Comparison of ENCODE assay signal across 15 mouse cellular contexts in genomic region chr12:12292043-12292618, GRCm38 (mm10). TPM values are rescaled to one million over a fixed set of nuclear protein-coding genes. Genes with fewer than 3 reads are reported as not detected.
DNase-seq lines count a peak whose midpoint lies in the region; ATAC-seq and TF ChIP-seq lines count a peak whose summit lies in the region.
"Had no signal": no experiment of that assay in that cellular context is flagged by ENCODE, and none has a peak within 500 bp of the region (broad histone marks: within the 10 kb centered on the region; RNA-seq: fewer than 3 reads in every experiment).

No protein-coding gene starts in this region.

- H3K9ac ChIP-seq in forebrain, embryonic 15.5 days (replicated peaks), result no peak overlapping the region
- H3K9ac ChIP-seq in forebrain, embryonic 11.5 days (ENCODE audit: low read length), result no peak overlapping the region
- H3K9ac ChIP-seq in hindbrain, embryonic 15.5 days, result no peak overlapping the region
- no peak overlapping the region for H3K9ac ChIP-seq in hindbrain, embryonic 14.5 days
- no peak overlapping the region for H3K9ac ChIP-seq in liver, embryonic 12.5 days
- H3K9ac ChIP-seq: lung, embryonic 14.5 days had no signal

- no peak overlapping the region for H3K4me3 ChIP-seq in forebrain, embryonic 15.5 days
- H3K4me3 ChIP-seq in forebrain, embryonic 11.5 days (ENCODE audit: low read depth, low read length), result no peak overlapping the region
- H3K4me3 ChIP-seq in hindbrain, embryonic 15.5 days, result no peak overlapping the region
- H3K4me3 ChIP-seq in hindbrain, embryonic 14.5 days (replicated peaks; ENCODE audit: low read length), result no peak overlapping the region
- H3K4me3 ChIP-seq in liver, embryonic 12.5 days, result no peak overlapping the region
- H3K4me3 ChIP-seq: myocyte had no signal

- no peaks in the 10 kb centered on the region for H3K36me3 ChIP-seq in forebrain, embryonic 15.5 days
- no peaks in the 10 kb centered on the region for H3K36me3 ChIP-seq in forebrain, embryonic 11.5 days (ENCODE audit: control insufficient read depth, insufficient read depth, low read length)
- H3K36me3 ChIP-seq in hindbrain, embryonic 15.5 days, result no peaks in the 10 kb centered on the region
- H3K36me3 ChIP-seq in hindbrain, embryonic 14.5 days (replicated peaks; ENCODE audit: control insufficient read depth, insufficient read depth), result no peaks in the 10 kb centered on the region
- no peaks in the 10 kb centered on the region for H3K36me3 ChIP-seq in liver, embryonic 12.5 days

- no peak for DNase-seq in forebrain, embryonic 11.5 days (ENCODE audit: low spot score)
- no peak for DNase-seq in hindbrain, embryonic 14.5 days (ENCODE audit: low spot score)
- DNase-seq in Patski (ENCODE audit: low read depth, low spot score), result peak; percentile 1
- DNase-seq: adrenal gland, postnatal 36 days; gastrocnemius, postnatal 25 days; kidney, postnatal 10 days; lung, embryonic 14.5 days had no signal

- peak overlapping the region; percentile 16; the same call in 1 of the 2 replicates for H3K27ac ChIP-seq in forebrain, embryonic 15.5 days (replicated peaks)
- no peak overlapping the region for H3K27ac ChIP-seq in forebrain, embryonic 11.5 days (ENCODE audit: low read depth, low read length)
- peak overlapping the region; percentile 42; the same call in 1 of the 2 replicates for H3K27ac ChIP-seq in hindbrain, embryonic 15.5 days (replicated peaks)
- H3K27ac ChIP-seq in hindbrain, embryonic 14.5 days, result no peak overlapping the region
- no peak overlapping the region for H3K27ac ChIP-seq in liver, embryonic 12.5 days
- H3K27ac ChIP-seq: macrophage had no signal

- no peak for TF ChIP-seq CTCF in Patski (IDR thresholded peaks at IDR 0.05)

- no peaks in the 10 kb centered on the region for H3K9me3 ChIP-seq in forebrain, embryonic 15.5 days
- no peaks in the 10 kb centered on the region for H3K9me3 ChIP-seq in forebrain, embryonic 11.5 days (ENCODE audit: control insufficient read depth, low read length)
- H3K9me3 ChIP-seq in hindbrain, embryonic 15.5 days, result no peaks in the 10 kb centered on the region
- no peaks in the 10 kb centered on the region for H3K9me3 ChIP-seq in hindbrain, embryonic 14.5 days (ENCODE audit: control insufficient read depth, low read length)
- no peaks in the 10 kb centered on the region for H3K9me3 ChIP-seq in liver, embryonic 12.5 days (replicated peaks)

- WGBS in forebrain, embryonic 15.5 days, result 37% methylated on average over 5 of the region's 5 CpGs
- WGBS in forebrain, embryonic 11.5 days, result 48% methylated on average over 5 of the region's 5 CpGs
- WGBS in hindbrain, embryonic 15.5 days, result 30% methylated on average over 5 of the region's 5 CpGs
- WGBS in hindbrain, embryonic 14.5 days, result 21% methylated on average over 5 of the region's 5 CpGs
- 27% methylated on average over 5 of the region's 5 CpGs for WGBS in liver, embryonic 12.5 days (ENCODE audit: insufficient replicate concordance)

- CTCF ChIA-PET in Patski (lab: Charles Lee), result interaction anchor here (0.9 to 2.6 kb wide), 2 partner anchors 11 to 25 kb away, joined by 3 to 8 read pairs; no protein-coding TSS in a partner anchor

- ATAC-seq in forebrain, embryonic 15.5 days (replicated peaks), result no peak
- no peak for ATAC-seq in forebrain, embryonic 11.5 days (replicated peaks; ENCODE audit: low FRiP score)
- peak; percentile 25; the same call in 1 of the 2 replicates for ATAC-seq in hindbrain, embryonic 15.5 days (ENCODE audit: low FRiP score, low read depth)
- no peak; the same call in 1 of the 2 replicates for ATAC-seq in hindbrain, embryonic 14.5 days (ENCODE audit: low FRiP score)
- ATAC-seq in Patski, result peak; percentile 44
- ATAC-seq in megakaryocyte progenitor cell, adult 5-6 weeks (replicated peaks; ENCODE audit: poor library complexity), result peak; percentile 12; the same call in 1 of the 2 replicates
- ATAC-seq in liver, embryonic 12.5 days, result no peak
- ATAC-seq in megakaryocyte-erythroid progenitor cell, adult 5-6 weeks (replicated peaks; ENCODE audit: low FRiP score, low TSS enrichment, poor library complexity, severe bottlenecking), result no peak
- ATAC-seq: intestine, postnatal 0 days had no signal

- no peaks in the 10 kb centered on the region for H3K27me3 ChIP-seq in forebrain, embryonic 15.5 days
- no peaks in the 10 kb centered on the region for H3K27me3 ChIP-seq in forebrain, embryonic 11.5 days (ENCODE audit: control insufficient read depth, insufficient read depth, low read length)
- no peaks in the 10 kb centered on the region for H3K27me3 ChIP-seq in hindbrain, embryonic 15.5 days
- no peaks in the 10 kb centered on the region for H3K27me3 ChIP-seq in hindbrain, embryonic 14.5 days (ENCODE audit: control insufficient read depth, insufficient read depth, low read length)
- no peaks in the 10 kb centered on the region for H3K27me3 ChIP-seq in Patski
- H3K27me3 ChIP-seq in liver, embryonic 12.5 days (replicated peaks), result no peaks in the 10 kb centered on the region

- no peak overlapping the region for H3K4me2 ChIP-seq in forebrain, embryonic 15.5 days (replicated peaks)
- no peak overlapping the region for H3K4me2 ChIP-seq in forebrain, embryonic 11.5 days (ENCODE audit: low read depth, low read length, severe bottlenecking)
- no peak overlapping the region for H3K4me2 ChIP-seq in hindbrain, embryonic 15.5 days
- no peak overlapping the region for H3K4me2 ChIP-seq in hindbrain, embryonic 14.5 days (replicated peaks)
- no peak overlapping the region for H3K4me2 ChIP-seq in liver, embryonic 12.5 days
- H3K4me2 ChIP-seq: lung, embryonic 14.5 days had no signal

- in situ Hi-C loops in Patski (cut with MboI; ENCODE audit: low pct_unique_long_range_greater_than_20kb), result no loop called here

- H3K4me1 ChIP-seq in forebrain, embryonic 15.5 days, result peaks cover 43% of the 10 kb centered on the region
- no peaks in the 10 kb centered on the region for H3K4me1 ChIP-seq in forebrain, embryonic 11.5 days (replicated peaks; ENCODE audit: control insufficient read depth, insufficient read depth, low read length)
- H3K4me1 ChIP-seq in hindbrain, embryonic 15.5 days (replicated peaks), result peaks cover 39% of the 10 kb centered on the region
- peaks cover 22% of the 10 kb centered on the region for H3K4me1 ChIP-seq in hindbrain, embryonic 14.5 days (replicated peaks; ENCODE audit: control insufficient read depth, insufficient read depth, low read length)
- H3K4me1 ChIP-seq in liver, embryonic 12.5 days, result no peaks in the 10 kb centered on the region

- POLR2A ChIA-PET in Patski (lab: Charles Lee), result interaction anchor here (0.5 kb wide), 1 partner anchor 1855 kb away, joined by 3 read pairs; no protein-coding TSS in a partner anchor

RNA-seq across cellular contexts. Expression of gene Fam49a, which starts 30.2 kb away (rescaled TPM):
- 139 and 154 TPM in 2 replicates for polyA plus RNA-seq in forebrain, embryonic 15.5 days (2015; fragmentation: Nextera tagmentation; extraction: Ambion mirVana)
- 10.7 and 12.9 TPM in 2 replicates for polyA plus RNA-seq in forebrain, embryonic 11.5 days (2014; fragmentation: Nextera tagmentation; extraction: Ambion mirVana)
- polyA plus RNA-seq in hindbrain, embryonic 15.5 days (2015; fragmentation: Nextera tagmentation; extraction: Ambion mirVana), result 47.0 and 57.8 TPM in 2 replicates
- polyA plus RNA-seq in hindbrain, embryonic 14.5 days (2014; fragmentation: Nextera tagmentation; extraction: Ambion mirVana), result 66.3 and 80.7 TPM in 2 replicates
- 2.7 TPM for polyA plus RNA-seq in Patski (2021)
- total RNA-seq in megakaryocyte progenitor cell, adult 5-6 weeks (2015), result 10.7 and 11.8 TPM in 2 replicates
- 7.2 and 7.5 TPM in 2 replicates for total RNA-seq in megakaryocyte progenitor cell, adult 5-6 weeks (2017)
- polyA plus RNA-seq in liver, embryonic 12.5 days (2016; fragmentation: Nextera tagmentation; extraction: Ambion mirVana), result 3.8 and 4.1 TPM in 2 replicates
- 0.85 and 3.0 TPM in 2 replicates for total RNA-seq in megakaryocyte-erythroid progenitor cell, adult 5-6 weeks (2014; fragmentation: Nextera tagmentation)
- total RNA-seq in megakaryocyte-erythroid progenitor cell, adult 5-6 weeks (2017), result 0.94 and 8.8 TPM in 2 replicates
- polyA plus RNA-seq: myocyte had no signal

Comparison
In these comparisons a context has a peak if more than half of its experiments do, and no peak if none do; other contexts are left out.
1. ATAC-seq: peak in hindbrain, embryonic 15.5 days (single experiment), Patski (single experiment) and megakaryocyte progenitor cell, adult 5-6 weeks (single experiment); none in forebrain, embryonic 15.5 days (single experiment), forebrain, embryonic 11.5 days (single experiment), hindbrain, embryonic 14.5 days (single experiment), liver, embryonic 12.5 days (single experiment) and megakaryocyte-erythroid progenitor cell, adult 5-6 weeks (single experiment).
2. H3K27ac ChIP-seq: peak in forebrain, embryonic 15.5 days (single experiment) and hindbrain, embryonic 15.5 days (single experiment); none in forebrain, embryonic 11.5 days (single experiment), hindbrain, embryonic 14.5 days (single experiment) and liver, embryonic 12.5 days (single experiment).